8 mouse cellular contexts compared by ENCODE assay signal in genomic region chr13:44734441-44734840, GRCm38 (mm10). TPM values are rescaled to one million over a fixed set of nuclear protein-coding genes. Genes with fewer than 3 reads are reported as not detected.
A peak's percentile ranks its signal among the peaks of the same experiment; 100 is the strongest.
DNase-seq lines count a peak whose midpoint lies in the region; ATAC-seq and TF ChIP-seq lines count a peak whose summit lies in the region.

No protein-coding gene starts in this region.

- H3K9ac ChIP-seq in heart, embryonic 11.5 days (ENCODE audit: low read depth, low read length), result no peak overlapping the region; the same call in 1 of the 2 replicates
- peak overlapping the region; percentile 89; the same call in 1 of the 2 replicates for H3K9ac ChIP-seq in forebrain, embryonic 12.5 days
- peak overlapping the region; percentile 88 for H3K9ac ChIP-seq in liver, embryonic 14.5 days (replicated peaks)

- peak overlapping the region; percentile 72 for H3K4me3 ChIP-seq in heart, embryonic 11.5 days (ENCODE audit: low read depth, low read length)
- H3K4me3 ChIP-seq in forebrain, embryonic 12.5 days (replicated peaks), result peak overlapping the region; percentile 77
- H3K4me3 ChIP-seq in liver, embryonic 14.5 days (ENCODE audit: insufficient read depth in 1 of 2, low read depth in 2 of 2, low read length in 2 of 2), result peak overlapping the region; percentile 76 to 84; a peak in 2 of 4 replicates

- no peak for ATAC-seq in heart, embryonic 11.5 days (replicated peaks; ENCODE audit: insufficient number of reproducible peaks, low FRiP score, low TSS enrichment)
- ATAC-seq in forebrain, embryonic 12.5 days (ENCODE audit: low FRiP score), result no peak
- no peak for ATAC-seq in liver, embryonic 14.5 days (ENCODE audit: insufficient read depth)

- H3K4me2 ChIP-seq in heart, embryonic 11.5 days, result peak overlapping the region; percentile 84
- peak overlapping the region; percentile 81 for H3K4me2 ChIP-seq in forebrain, embryonic 12.5 days
- peak overlapping the region; percentile 97 for H3K4me2 ChIP-seq in liver, embryonic 14.5 days (ENCODE audit: low read depth)

- H3K27me3 ChIP-seq in heart, embryonic 11.5 days (ENCODE audit: control insufficient read depth, insufficient read depth, low read length), result no peaks in the 10 kb centered on the region
- H3K27me3 ChIP-seq in forebrain, embryonic 12.5 days, result no peaks in the 10 kb centered on the region
- H3K27me3 ChIP-seq in liver, embryonic 14.5 days (ENCODE audit: control insufficient read depth, insufficient read depth, low read length), result no peaks in the 10 kb centered on the region

- DNase-seq in heart, adult 11 months, result no peak
- peak; percentile 14 for DNase-seq in 3T3-L1 (ENCODE audit: low read depth, low spot score)
- no peak for DNase-seq in liver, embryonic 14.5 days (ENCODE audit: low read depth in 3 of 3, low spot score in 3 of 3)
- no peak for DNase-seq in urinary bladder, postnatal 14 days (ENCODE audit: low spot score)
- DNase-seq in cerebellum, postnatal 4 days (ENCODE audit: low spot score in 2 of 2), result no peak
- DNase-seq in adrenal gland, postnatal 4 days (ENCODE audit: low spot score in 2 of 2), result no peak

- WGBS in heart, embryonic 11.5 days (ENCODE audit: insufficient replicate concordance), result 61% methylated on average over 5 of the region's 5 CpGs
- WGBS in forebrain, embryonic 12.5 days, result 67% methylated on average over 5 of the region's 5 CpGs
- 73% methylated on average over 5 of the region's 5 CpGs for WGBS in liver, embryonic 14.5 days (ENCODE audit: insufficient replicate concordance)

- no peak for TF ChIP-seq CTCF in liver, embryonic 14.5 days (IDR thresholded peaks at IDR 0.05; ENCODE audit: low read depth)

- H3K9me3 ChIP-seq in heart, embryonic 11.5 days (replicated peaks; ENCODE audit: control insufficient read depth, low read length), result no peaks in the 10 kb centered on the region
- no peaks in the 10 kb centered on the region for H3K9me3 ChIP-seq in forebrain, embryonic 12.5 days
- no peaks in the 10 kb centered on the region for H3K9me3 ChIP-seq in liver, embryonic 14.5 days (ENCODE audit: control insufficient read depth, low read length)

- TF ChIP-seq EP300 in liver, embryonic 14.5 days (IDR thresholded peaks at IDR 0.05; ENCODE audit: low read depth), result no peak

- H3K36me3 ChIP-seq in heart, embryonic 11.5 days (ENCODE audit: control insufficient read depth, insufficient read depth, low read length), result no peaks in the 10 kb centered on the region
- H3K36me3 ChIP-seq in forebrain, embryonic 12.5 days (replicated peaks), result no peaks in the 10 kb centered on the region
- H3K36me3 ChIP-seq in liver, embryonic 14.5 days (replicated peaks; ENCODE audit: control insufficient read depth, insufficient read depth, low read depth), result no peaks in the 10 kb centered on the region

- H3K27ac ChIP-seq in heart, embryonic 11.5 days (ENCODE audit: low read depth, low read length), result no peak overlapping the region; the same call in 1 of the 2 replicates
- H3K27ac ChIP-seq in forebrain, embryonic 12.5 days, result peak overlapping the region; percentile 63; the same call in 1 of the 2 replicates
- no peak overlapping the region for H3K27ac ChIP-seq in liver, embryonic 14.5 days

- peaks cover 23% of the 10 kb centered on the region for H3K4me1 ChIP-seq in heart, embryonic 11.5 days (ENCODE audit: control insufficient read depth, insufficient read depth, low read length)
- H3K4me1 ChIP-seq in forebrain, embryonic 12.5 days, result peaks cover 32% of the 10 kb centered on the region
- H3K4me1 ChIP-seq in liver, embryonic 14.5 days (replicated peaks; ENCODE audit: control insufficient read depth in 2 of 2, insufficient read depth in 2 of 2, low read length in 1 of 2), result peaks cover 8% of the 10 kb centered on the region in 2 experiments; a peak in 3 of 4 replicates

RNA-seq across cellular contexts. Expression of gene Jarid2, which starts 5.2 kb away (rescaled TPM):
- polyA plus RNA-seq in heart, embryonic 11.5 days (2014; fragmentation: Nextera tagmentation; extraction: Ambion mirVana), result 20.1 and 22.4 TPM in 2 replicates
- polyA plus RNA-seq in forebrain, embryonic 12.5 days (2016; fragmentation: Nextera tagmentation; extraction: Ambion mirVana), result 67.3 and 70.4 TPM in 2 replicates
- 4.1 and 5.9 TPM in 2 replicates for polyA plus RNA-seq in liver, embryonic 14.5 days (2012; rRNA removed)
- polyA plus RNA-seq in liver, embryonic 14.5 days (2014; fragmentation: Nextera tagmentation; extraction: Ambion mirVana), result 4.9 TPM in 2 replicates
- total RNA-seq in adrenal gland, postnatal 4 days (2021), result 10 to 100 TPM; 63.5 to 72.7 TPM
